Mouse (Mus musculus) mature B cell (primary cell): Measurements from ENCODE around the gene Gm9945.

Experiments used
- in situ Hi-C: fragments of 300-500 bp; cut with MboI; formaldehyde crosslinking; loops from 2 replicates; pipeline ENCODE4 v1.14.3; 2019

The Gm9945 gene

DNA sequence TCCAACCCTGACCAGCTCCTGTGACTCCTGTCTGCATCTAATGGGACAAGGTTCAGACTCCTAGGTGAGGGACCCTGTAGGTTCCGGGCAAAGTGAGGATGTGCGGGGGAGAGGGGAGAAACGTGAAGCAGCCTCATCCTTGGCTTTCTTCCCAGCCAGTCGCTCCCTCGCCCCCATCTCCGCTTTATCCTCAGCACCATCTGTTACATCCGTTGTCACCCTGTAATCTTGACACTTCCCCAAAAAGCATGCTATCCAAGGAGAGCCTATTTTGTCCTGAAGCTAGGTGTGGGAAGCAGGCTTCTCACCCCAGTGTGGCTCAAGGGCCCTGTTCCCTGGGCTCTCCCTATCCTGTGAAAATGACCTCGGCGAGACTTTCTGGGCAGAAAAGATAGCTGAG is 43.0 kb downstream of the Gm9945 start:
- in situ Hi-C loops, result no loop called here

DNA sequence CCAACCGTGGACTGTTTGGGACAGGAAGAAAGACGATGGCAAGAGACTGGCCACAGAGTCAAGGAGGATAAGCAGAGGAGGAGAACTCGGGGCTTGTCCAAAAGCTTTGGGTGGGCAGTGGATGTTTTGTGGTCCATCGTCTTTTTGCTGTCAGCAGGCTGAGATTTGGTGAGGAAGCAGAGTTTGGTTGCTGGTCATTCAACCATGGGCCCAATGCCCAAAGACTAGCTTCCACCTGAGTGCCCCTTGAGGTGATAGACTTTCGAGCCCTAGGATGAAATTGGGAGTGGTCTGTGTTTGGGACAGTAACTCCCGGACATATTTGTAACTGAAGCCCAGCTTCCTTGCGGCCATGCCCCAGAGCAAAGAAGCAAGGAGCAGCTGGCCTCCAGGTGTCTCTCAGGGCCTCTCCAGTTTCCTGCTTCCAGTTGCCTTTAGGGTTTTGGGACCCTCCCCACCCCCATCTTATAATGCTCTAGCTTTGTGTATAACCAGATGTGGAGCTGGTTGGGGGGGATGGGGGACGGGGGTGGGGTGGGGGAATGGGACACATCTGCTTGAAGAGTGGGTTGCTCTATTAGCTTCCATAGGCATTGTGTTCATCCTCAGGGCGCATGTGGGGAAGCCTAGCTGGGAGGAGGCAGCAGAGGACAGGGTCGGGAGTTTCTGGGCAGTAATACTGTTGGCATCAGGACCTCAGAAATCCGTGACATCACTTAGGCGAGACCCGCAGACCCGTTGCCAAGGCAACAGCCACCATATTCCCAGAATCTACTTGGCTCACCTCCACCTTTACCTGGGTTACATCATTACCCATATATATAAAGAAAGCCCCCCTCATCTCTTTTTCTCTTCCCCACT is 43.8 kb downstream of the Gm9945 start:
- in situ Hi-C loops, result no loop called here

DNA sequence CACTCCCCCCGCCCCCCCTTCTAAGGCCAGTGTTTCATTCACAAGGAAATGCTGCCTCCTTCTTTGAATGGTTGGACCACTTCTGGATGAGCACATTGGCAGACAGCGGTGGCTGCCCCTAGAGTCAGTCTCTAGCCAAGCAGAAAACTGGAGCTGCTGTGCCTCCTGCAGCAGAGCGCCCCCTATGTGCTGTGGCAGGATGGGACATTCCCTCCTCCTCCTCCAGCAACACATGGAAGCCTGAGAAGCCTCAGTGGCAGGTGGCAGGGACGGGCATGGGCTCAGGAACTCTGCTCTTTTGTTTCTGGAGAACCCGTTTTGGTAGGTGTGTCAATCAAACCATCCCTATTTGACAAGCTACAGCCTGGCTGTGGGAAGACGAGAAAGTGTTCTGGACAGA is 44.9 kb downstream of the Gm9945 start:
- in situ Hi-C loops, result no loop called here

DNA sequence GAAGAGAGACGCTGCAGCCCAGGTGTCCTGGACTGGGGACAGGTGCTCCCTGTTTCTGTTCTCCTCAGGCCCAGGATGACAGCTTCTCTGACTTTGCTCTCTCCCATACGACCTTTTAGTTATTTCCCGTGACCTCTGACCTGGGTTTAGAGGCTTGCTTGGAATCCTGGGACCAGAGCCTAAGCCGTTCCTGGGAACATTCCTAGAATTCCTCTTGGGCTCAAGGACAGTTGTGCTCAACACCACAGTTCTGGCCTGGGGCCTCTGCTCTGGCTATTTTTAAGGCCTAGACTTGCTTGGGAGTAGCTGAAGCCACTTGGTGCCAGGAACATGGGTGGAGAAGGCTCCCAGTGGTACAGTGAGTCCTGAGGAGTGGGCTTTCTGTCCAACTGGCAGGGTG is 45.5 kb downstream of the Gm9945 start:
- in situ Hi-C loops, result no loop called here

DNA sequence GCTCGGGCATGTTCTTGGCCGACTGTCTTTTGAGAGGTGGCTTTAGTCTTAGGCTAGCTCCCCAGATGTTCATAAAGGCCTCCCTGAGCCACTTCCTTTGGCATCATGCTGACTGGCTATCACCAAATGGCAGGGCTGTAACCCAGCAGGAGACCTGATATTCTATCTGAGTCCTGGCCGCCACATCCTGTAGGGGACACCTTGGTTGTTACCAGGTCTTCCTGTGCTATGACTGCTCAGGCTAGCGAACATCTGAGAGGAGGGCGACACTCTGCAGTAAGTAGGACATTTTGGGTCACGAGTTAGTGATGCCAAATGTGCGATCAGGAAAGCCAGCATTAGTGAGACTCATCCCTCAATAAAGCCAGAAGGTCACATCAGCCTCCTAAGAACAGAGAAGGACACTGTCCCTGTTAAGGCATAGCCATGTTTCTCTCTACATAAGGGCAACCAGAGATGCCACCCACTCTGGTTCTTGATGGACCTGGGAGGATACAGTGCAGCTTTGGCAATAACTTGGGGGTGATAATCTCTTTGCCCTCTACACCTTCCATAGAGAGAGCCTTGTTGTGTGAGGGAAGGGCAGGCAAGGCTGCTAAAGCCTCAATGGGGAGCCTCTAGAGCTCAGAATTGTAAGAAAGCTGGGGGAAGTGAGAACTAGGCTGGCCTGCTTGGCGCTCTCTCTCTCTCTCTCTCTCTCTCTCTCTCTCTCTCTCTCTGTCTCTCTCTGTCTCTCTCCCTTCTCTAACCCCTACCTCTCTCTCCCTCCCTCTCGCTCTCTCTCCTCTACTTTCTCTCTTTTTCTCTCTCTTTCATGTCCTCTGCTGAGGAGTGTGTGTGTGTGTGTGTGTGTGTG is 48.7 kb downstream of the Gm9945 start:
- in situ Hi-C loops, result no loop called here

DNA sequence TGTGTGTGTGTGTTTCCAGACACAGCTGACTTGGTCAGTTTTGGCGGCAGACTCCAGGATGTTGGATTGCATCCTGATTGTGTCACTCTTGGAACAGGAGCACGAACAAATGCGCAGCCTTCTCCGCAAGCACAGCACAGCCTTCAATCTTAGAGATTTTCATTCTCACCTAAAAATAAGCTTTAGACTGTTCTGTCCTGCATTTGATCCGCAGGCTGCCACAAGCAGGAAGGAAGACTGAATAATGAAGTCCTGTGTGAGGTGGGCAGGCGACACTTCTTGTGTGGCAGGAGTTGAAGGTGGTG is 49.2 kb downstream of the Gm9945 start:
- in situ Hi-C loops, result no loop called here

DNA sequence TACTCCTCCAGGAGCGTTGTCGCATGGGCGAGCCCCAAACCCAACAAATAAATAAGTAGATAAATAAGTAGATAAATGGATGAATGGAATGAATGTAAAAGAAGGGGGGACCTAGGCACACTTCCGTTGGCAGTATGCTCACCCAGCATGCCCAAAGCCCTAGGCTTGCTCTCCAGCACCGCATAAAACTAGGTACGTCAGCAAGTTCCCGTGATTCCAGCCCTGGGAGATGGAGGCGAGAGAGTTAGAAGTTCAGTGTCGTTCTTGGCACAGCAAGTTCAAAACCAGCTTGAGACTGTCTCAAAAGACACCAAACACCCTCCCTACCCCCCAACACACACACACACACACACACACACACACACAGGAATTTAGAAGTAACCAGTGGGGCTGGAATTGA is 50.0 kb downstream of the Gm9945 start:
- in situ Hi-C loops, result no loop called here
